Mouse (Mus musculus) testis, adult 2 months (tissue): ENCODE data around the gene Ky.

Source experiments
- CTCF ChIP-seq: fragments of 200-500 bp; IDR thresholded peaks from 2 replicates; pipeline ENCODE4 v1.5.1; 2012; ENCODE audit warnings: low read depth, mild to moderate bottlenecking, inconsistent platforms, low read length, moderate library complexity; ENCODE audit not compliant: control insufficient read depth, insufficient read depth, insufficient replicate concordance
- POLR2A ChIP-seq: fragments of 200-500 bp; IDR thresholded peaks from 2 replicates; pipeline ENCODE4 v1.6.1; 2012; ENCODE audit warnings: low read depth, mild to moderate bottlenecking, inconsistent platforms, low read length, moderate library complexity; ENCODE audit not compliant: control insufficient read depth

GRCm38 (mm10) chr9:102492031-102492795 is 13.3 kb upstream of the Ky start:
- no peak for TF ChIP-seq POLR2A
- TF ChIP-seq CTCF: peak; percentile 24; the same call in 1 of the 2 replicates
